Mouse (Mus musculus) liver, adult 2 months (tissue): ENCODE measurements around the gene Ttc12.

Experiments used
- CTCF ChIP-seq: fragments of 200-500 bp; IDR thresholded peaks from 2 replicates; pipeline ENCODE4 v1.5.1; 2011; ENCODE audit warnings: low read depth, low read length, control low read depth
- POLR2A ChIP-seq: fragments of 200-500 bp; IDR thresholded peaks from 2 replicates; pipeline ENCODE4 v1.6.1; 2011; ENCODE audit warnings: low read length, control low read depth; ENCODE audit not compliant: insufficient read depth; ENCODE audit errors: extremely low read depth

GRCm38 (mm10) chr9:49410621-49411020, 75.4 kb downstream of the Ttc12 start:
- TF ChIP-seq POLR2A, result no peak
- TF ChIP-seq CTCF, result no peak
